ENCODE assay signal across 8 mouse cellular contexts in the genomic region with DNA sequence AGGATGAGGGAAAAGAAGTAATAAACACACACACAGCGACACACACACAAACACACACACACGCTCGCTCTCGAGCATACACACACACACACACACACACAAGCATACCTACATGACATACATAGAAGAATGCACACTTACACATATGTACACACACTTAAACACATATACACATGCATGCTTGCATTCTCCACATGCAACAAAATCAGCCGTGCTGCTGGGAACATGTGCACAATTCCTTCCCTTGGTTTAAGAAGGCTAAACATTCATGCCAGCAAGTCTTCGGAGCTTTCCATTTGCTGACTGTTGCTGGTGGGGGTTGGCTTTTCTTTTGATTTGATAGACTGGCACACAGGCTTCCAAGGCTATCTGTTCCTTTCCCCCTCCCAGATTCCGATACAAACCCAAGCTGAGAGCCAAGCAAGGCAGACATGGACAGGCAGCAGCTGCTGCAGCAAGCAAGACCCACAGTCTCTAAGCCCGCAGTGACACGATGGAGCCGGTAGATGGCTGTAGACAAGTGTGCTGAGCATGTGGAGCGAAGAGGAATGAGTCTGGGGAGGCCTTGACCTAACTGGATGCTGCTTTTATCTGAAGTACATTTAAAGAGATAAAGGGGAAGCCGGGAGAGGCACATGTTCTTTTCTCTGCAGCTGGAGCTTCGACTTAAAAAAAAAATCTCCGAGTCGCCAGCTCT.
DNase-seq lines count a peak whose midpoint lies in the region; ATAC-seq and TF ChIP-seq lines count a peak whose summit lies in the region.

No protein-coding gene starts in this region.

- no peaks in the 10 kb centered on the region for H3K36me3 ChIP-seq in E14TG2a.4 (ENCODE audit: insufficient read depth, low read length)

- TF ChIP-seq CTCF in E14TG2a.4 (conservative IDR thresholded peaks at IDR 0.05; ENCODE audit: low read length), result peak; percentile 59
- peak; percentile 78 for TF ChIP-seq CTCF in lung, adult 2 months (IDR thresholded peaks at IDR 0.05; ENCODE audit: insufficient read depth, low read length)

- ATAC-seq in erythroblast, adult 5-6 weeks (replicated peaks; ENCODE audit: low FRiP score, poor library complexity, severe bottlenecking), result no peak

- no peak for TF ChIP-seq POLR2A in lung, adult 2 months (IDR thresholded peaks at IDR 0.05; ENCODE audit: borderline replicate concordance, extremely low read depth, low read depth, low read length)

- H3K9me3 ChIP-seq in E14TG2a.4 (ENCODE audit: low read length), result no peaks in the 10 kb centered on the region

- WGBS in lung, adult 2 months, result 36% methylated on average over 15 of the region's 15 CpGs

- no peaks in the 10 kb centered on the region for H3K27me3 ChIP-seq in E14TG2a.4 (ENCODE audit: insufficient read depth, low read length)

- H3K4me3 ChIP-seq in E14TG2a.4 (replicated peaks; ENCODE audit: low read length), result no peak overlapping the region
- no peak overlapping the region for H3K4me3 ChIP-seq in lung, adult 2 months (replicated peaks; ENCODE audit: extremely low read depth, low read depth, low read length)

- intact Hi-C loops in heart, postnatal 25 days (cut with DNase I), result no loop called here

- H3K4me1 ChIP-seq in E14TG2a.4 (replicated peaks; ENCODE audit: low read depth, low read length), result peaks cover 21% of the 10 kb centered on the region
- H3K4me1 ChIP-seq in lung, adult 2 months (ENCODE audit: control insufficient read depth, insufficient read depth, low read length), result no peaks in the 10 kb centered on the region

- peak; percentile 46 for DNase-seq in cerebellum, adult 11 months
- DNase-seq in forelimb bud, embryonic 11.5 days (ENCODE audit: low read depth, low spot score), result peak; percentile 56
- DNase-seq in heart, postnatal 25 days (ENCODE audit: low spot score), result peak; percentile 33
- DNase-seq in layer of hippocampus, adult 18-20 months (ENCODE audit: low spot score in 2 of 2), result peak; percentile 48 to 82
- DNase-seq in lung, adult 2 months, result peak; percentile 3
- DNase-seq in ovary, postnatal 36 days (ENCODE audit: low spot score), result peak; percentile 71

Comparison
In these comparisons a context has a peak if more than half of its experiments do, and no peak if none do; other contexts are left out.
1. DNase-seq: peak in every context shown above with its lines; median percentile 71 in ovary, postnatal 36 days; 65 in layer of hippocampus, adult 18-20 months; 56 in forelimb bud, embryonic 11.5 days; 46 in cerebellum, adult 11 months; 33 in heart, postnatal 25 days; 3 in lung, adult 2 months.